Mouse (Mus musculus): Measurements from ENCODE around the gene Tmem106c.

- TF ChIP-seq POLR2A (IDR thresholded peaks at IDR 0.05; ENCODE audit: borderline replicate concordance, extremely low read depth, low read depth, low read length) (no peak), CTCF (IDR thresholded peaks at IDR 0.05; ENCODE audit: insufficient read depth, low read length) (no peak)
Observed at GRCm38 (mm10) chr15:97973248-97974005, 9.4 kb downstream of the Tmem106c start.

All from lung, adult 2 months (tissue).